Mouse (Mus musculus) brain, adult 2 months (tissue): ENCODE data around the gene Isoc2b.
"Not testable (repeated sequence)": the region's sequence is repeated elsewhere in the genome, so short reads cannot be mapped to it uniquely, and the experiment has no call there.

Source experiments
- DNase-seq: peaks from one replicate; pipeline ENCODE4 v3.0.0; 2011; ENCODE audit warnings: low read depth, low spot score

Isoc2b gene

GRCm38 (mm10) chr7:4835631-4836327 is 34.3 kb downstream of the Isoc2b start:
- no peak for DNase-seq

DNA sequence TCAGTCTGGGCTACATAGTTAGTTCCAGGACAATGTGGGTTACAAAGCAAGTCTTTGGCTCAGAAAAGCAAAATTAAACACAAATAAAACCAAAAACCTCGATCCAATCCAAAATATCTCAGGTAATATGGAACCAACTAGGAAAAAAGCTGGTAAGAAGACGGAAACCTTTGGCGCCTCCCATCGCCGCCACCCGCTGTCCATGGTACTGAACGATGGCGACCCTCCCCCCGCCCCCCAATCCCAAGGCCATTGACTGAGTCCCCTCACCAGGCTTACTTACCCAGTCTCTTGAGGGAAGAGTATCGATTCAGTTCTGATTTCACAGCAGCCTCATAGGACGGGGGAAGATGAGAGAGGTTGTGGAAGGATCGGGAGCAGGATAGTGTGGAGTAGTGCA is 39.6 kb downstream of the Isoc2b start:
- no peak for DNase-seq

DNA sequence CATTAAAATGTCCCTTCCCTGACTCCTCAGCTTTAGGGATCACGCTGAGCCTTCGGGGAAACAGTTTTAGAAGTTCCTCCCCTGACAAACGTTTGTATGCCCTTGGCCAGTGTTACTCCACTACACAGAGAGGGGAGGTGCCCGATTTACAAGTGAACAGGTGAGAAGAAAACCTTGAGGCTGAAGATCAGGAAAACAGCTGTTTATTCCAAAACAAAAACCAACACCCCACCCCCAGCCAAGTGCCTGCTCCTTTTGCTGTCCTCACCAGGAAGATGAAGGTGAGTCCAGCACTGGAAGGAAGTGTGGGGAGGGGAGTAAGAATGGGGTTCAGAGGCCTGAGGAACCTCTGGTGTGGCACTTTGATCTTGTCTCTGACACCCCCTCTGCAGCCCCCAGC is 44.7 kb downstream of the Isoc2b start:
- DNase-seq = no peak

DNA sequence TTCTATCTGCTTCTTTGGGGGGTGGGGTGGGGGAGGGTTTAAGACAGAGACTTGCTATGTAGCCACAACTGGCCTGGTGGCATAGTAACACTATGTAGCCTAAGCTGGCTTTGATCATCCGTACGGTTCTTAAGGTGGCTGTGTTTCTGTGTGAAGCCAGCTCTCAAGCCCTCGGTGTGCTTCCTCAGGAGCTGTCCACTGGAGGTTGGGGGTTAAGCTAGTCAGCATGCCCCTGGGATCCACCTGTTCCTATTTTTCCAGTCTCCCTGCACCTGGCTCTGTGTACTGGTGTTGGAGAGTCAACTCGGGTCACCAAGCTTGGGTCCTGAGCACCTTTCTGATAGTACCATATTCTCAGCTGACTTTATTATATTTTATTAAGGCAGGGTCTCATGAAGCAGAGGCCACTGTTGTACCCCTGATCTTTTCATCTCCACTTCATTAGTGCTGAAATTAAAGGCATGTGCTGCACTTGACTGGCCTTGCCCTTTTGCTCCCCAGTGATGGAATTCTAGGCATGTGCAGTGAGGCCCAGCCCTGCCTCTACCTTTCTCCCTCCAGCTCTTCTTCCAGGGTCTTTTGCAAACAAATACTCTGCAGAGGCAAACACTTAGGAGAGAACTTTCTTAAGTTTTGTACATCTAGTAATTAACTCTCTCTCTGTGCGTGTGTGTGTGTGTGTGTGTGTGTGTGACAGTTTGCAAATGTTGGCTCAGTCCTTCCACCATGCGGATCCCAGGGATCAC is 47.7 kb downstream of the Isoc2b start:
- no peak for DNase-seq

GRCm38 (mm10) chr7:4821690-4822089 is 48.4 kb downstream of the Isoc2b start:
- peak; percentile 87 for DNase-seq

DNA sequence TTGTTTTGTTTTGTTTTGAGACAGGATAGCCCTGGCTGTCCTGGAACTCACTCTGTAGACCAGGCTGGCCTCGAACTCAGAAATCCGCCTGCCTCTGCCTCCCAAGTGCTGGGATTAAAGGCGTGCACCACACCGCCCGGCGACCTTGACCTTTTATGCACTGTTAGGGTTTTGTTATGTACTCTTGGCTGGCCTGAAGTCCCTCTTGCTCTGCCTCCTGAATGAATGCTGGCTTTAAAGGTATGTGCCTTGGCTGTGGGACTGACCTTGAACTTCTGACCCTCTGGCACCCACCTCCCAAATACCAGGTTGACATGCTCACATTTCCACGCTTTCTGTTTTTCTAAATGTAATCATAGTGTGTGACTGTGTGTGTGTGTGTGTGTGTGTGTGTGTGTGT is 49.1 kb downstream of the Isoc2b start:
- not testable (repeated sequence) for DNase-seq

DNA sequence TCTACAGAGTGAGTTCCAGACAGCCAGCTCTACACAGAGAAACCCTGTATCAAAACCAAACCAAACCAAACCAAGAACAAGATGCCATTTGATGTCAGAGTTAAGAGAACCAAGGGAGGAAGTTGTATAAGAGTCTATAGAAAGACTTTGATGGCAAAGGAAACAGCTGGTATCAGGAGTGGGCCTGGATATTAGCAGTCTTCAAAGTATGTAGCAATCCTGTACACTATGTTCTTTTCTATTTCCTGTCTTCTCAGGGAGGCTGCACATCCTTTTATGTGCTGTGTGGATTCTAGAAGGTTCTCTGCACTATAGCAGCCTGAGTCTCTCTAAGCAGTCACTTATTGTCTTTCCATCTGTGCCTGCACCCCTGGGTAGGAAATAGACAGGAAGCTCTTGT is 53.5 kb downstream of the Isoc2b start:
- no peak for DNase-seq

- DNase-seq = no peak
Measured at GRCm38 (mm10) chr7:4813105-4813791, 56.8 kb downstream of the Isoc2b start.

DNA sequence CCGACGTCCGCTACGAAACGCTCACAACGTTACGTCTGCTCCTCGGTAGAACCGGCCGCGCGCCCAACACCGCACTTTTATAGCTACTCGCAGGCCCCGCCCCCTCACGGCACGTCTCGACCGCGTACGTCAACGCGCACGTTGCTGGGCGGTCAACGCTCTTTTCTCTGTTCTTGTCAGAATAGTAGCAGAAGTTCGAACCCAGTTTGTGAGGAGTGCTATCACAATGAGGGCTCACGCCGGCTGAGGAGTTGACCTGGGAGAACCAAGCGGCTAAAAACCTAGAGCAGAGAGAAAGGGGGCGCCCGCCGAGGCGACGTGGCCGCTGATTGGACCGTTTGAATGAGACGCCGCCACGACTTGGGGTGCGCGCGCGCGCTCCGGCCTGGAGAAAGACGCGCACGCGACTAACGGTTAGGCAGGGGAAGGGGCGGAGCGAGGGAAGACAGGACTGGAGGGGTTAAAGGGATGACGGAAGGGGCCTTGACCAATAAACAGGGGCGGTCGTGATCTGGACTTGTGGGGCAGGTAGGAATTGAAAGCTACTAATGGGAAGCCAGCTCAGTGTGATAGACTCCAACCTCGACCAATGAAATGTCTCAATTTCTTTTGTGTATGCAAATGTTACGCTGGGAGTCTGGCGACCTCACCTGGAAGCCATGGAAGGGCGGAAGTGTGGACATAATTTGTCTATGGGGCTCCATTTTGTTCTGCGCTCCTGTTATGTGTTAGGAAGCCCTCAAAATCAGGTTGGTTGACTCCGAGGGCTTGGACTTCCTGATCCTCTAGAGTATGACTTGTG is 57.6 kb downstream of the Isoc2b start, which contains the start of gene Ube2s:
Gene Ube2s, minus strand, starts transcription at position 288 of the 802 bp plus-strand sequence.
- peak; percentile 100 for DNase-seq

GRCm38 (mm10) chr7:4811842-4812302 is 58.2 kb downstream of the Isoc2b start:
- DNase-seq = no peak

DNA sequence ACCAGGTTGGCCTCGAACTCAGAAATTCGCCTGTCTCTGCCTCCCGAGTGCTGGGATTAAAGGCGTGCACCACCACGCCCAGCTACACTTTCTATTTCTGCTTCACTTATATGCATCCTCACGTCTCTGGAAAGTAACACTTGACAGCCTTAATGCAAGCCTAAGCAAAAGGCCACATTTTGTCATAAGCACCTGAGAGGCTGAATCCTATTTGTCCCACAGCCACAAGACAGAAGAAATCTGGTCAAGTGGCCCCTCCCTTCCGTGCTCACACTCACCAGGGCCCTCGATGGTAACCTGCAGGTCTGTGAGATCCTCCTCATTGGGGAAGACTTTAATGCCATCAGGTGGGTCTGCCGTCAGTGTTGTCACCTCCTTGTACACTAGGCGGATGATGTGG is 58.9 kb downstream of the Isoc2b start:
- DNase-seq = not testable (repeated sequence)

DNA sequence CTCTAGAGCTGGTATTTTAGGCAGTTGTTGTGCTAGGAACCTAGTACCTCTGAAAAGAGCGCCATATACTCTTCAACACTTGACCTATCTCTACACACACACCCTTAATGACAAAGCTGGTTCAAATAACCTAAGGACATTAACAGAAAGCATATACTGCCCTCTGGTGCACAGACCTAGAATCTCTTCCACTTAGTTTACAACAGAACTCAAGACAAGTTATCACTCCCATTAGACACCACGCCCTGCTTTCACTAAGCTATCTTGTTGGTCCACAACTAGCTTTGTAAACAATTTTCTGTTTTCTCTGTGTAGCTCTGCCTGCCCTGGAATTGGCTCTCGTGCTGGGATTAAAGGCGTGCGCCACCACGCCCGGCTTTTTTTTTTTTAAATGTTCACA is 63.3 kb downstream of the Isoc2b start:
- peak; percentile 81 for DNase-seq

GRCm38 (mm10) chr7:4802247-4802646 is 67.8 kb downstream of the Isoc2b start:
- DNase-seq = no peak

DNA sequence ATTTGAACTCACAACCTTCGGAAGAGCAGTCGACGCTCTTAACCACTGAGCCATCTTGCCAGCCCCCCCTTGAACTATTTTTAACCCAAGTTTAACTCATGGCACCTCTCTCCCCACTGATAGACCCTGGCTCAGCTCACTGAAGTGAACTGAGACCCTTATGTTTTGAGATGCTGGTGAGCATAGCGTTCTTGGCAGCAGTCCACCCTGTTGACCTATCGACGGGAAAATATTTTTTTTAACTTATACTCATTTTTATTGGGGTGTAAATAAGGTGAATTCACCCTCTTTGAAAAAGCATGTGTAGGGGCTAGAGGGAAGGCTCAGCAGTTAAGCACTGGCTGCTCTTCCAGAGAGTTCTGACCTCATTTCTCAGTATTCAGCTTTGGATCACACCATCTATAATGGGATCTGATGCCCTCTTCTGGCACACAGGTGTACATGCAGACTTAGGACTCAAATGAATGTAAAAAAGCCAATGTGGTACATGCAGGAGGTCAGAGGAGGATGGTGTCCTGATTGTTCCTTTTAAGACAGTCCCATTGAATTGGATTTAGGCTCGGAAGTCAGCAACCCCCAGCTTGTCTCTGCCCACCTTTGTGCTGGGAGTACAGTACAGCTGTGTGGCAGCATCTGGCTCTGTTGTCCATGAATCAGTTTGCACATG is 74.2 kb downstream of the Isoc2b start:
- DNase-seq = peak; percentile 82
